Mouse (Mus musculus) kidney, adult 11 months (tissue): ENCODE measurements around the gene Rbm4b.
"Not testable (repeated sequence)": the region's sequence is repeated elsewhere in the genome, so short reads cannot be mapped to it uniquely, and the experiment has no call there.

Experiments
- DNase-seq: peaks from one replicate; pipeline ENCODE4 v3.0.0; 2022

The Rbm4b gene

GRCm38 (mm10) chr19:4745681-4746080, 10.6 kb upstream of the Rbm4b start:
- no peak for DNase-seq

GRCm38 (mm10) chr19:4746611-4747010, 9.7 kb upstream of the Rbm4b start:
- DNase-seq = no peak

GRCm38 (mm10) chr19:4747631-4748312, 8.5 kb upstream of the Rbm4b start:
- DNase-seq = no peak

- no peak for DNase-seq
Measured at GRCm38 (mm10) chr19:4748493-4748892, 7.8 kb upstream of the Rbm4b start.

GRCm38 (mm10) chr19:4749975-4750374, 6.3 kb upstream of the Rbm4b start:
- no peak for DNase-seq

GRCm38 (mm10) chr19:4755565-4756192, 618 bp upstream of the Rbm4b start:
- DNase-seq = peak; percentile 89

- no peak for DNase-seq
Measured at GRCm38 (mm10) chr19:4756921-4757320, 624 bp downstream of the Rbm4b start.

- not testable (repeated sequence) for DNase-seq
Measured at GRCm38 (mm10) chr19:4760544-4760943, 4.2 kb downstream of the Rbm4b start.

- DNase-seq = peak; percentile 38
Measured at GRCm38 (mm10) chr19:4762876-4763275, 6.6 kb downstream of the Rbm4b start.

- no peak for DNase-seq
Measured at GRCm38 (mm10) chr19:4767507-4768148, 11.3 kb downstream of the Rbm4b start.

GRCm38 (mm10) chr19:4772785-4773184, 16.5 kb downstream of the Rbm4b start:
- DNase-seq = no peak

GRCm38 (mm10) chr19:4782891-4783290, 26.6 kb downstream of the Rbm4b start:
- DNase-seq = no peak

GRCm38 (mm10) chr19:4785206-4785605, 28.9 kb downstream of the Rbm4b start:
- DNase-seq = no peak

- DNase-seq = no peak
Measured at GRCm38 (mm10) chr19:4786313-4786712, 30.0 kb downstream of the Rbm4b start.

GRCm38 (mm10) chr19:4793281-4793830, 37.1 kb downstream of the Rbm4b start:
- DNase-seq = no peak

GRCm38 (mm10) chr19:4793831-4794422, 37.6 kb downstream of the Rbm4b start, which contains the start of gene Rbm4:
Gene Rbm4, minus strand, starts transcription at chr19:4793901.
- DNase-seq = peak; percentile 99

GRCm38 (mm10) chr19:4795929-4796328, 39.6 kb downstream of the Rbm4b start:
- DNase-seq = no peak

- DNase-seq = no peak
Measured at GRCm38 (mm10) chr19:4797846-4798245, 41.5 kb downstream of the Rbm4b start.

- no peak for DNase-seq
Measured at GRCm38 (mm10) chr19:4799083-4799482, 42.8 kb downstream of the Rbm4b start.

- no peak for DNase-seq
Measured at GRCm38 (mm10) chr19:4802691-4803091, 46.4 kb downstream of the Rbm4b start.

GRCm38 (mm10) chr19:4803283-4803682, 47.0 kb downstream of the Rbm4b start:
- no peak for DNase-seq

- no peak for DNase-seq
Measured at GRCm38 (mm10) chr19:4810309-4810708, 54.0 kb downstream of the Rbm4b start.

- DNase-seq = no peak
Measured at GRCm38 (mm10) chr19:4810746-4811062, 54.4 kb downstream of the Rbm4b start.
